Mouse (Mus musculus): ENCODE data around the gene Mical2.

Gene Mical2

DNA sequence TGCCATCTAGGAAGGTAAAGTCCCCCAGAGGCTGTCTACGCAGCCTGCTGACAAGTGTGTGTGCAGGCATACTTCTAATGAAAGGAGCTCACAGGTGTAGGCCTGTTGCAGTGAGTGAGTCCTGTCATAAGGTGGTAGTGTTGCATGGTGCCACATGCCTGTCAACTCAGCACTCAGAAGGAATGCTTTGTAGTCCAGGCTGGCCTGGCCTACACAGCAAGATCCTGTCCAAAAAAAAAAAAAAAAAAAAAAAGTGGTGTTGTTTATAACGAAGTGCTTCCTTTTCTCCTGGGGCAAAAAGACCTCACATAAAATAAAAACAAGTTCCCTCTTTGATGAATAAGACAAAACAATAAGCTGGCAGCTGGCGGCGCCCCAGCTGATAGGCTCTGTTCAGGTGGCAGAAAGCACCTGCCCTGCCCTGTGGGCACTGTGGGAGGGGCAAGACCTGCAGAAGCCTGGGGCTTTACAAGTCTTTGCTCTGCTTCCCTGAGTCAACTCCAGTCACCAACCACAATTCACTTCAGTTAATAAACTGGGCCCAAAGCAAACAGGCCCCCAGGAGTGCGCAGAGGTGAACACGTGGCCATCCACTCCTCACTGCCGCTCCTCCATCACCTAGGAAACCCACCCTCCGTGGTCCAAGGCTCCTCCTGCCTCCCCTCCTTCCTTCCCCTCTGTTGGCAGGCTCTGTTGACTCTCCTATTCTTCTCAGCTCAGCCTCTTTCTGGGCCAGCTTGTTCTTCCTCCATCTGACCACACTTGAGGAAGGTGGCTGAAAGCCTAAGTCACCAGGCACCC is 12.5 kb upstream of the Mical2 start:
- DNase-seq = peak; percentile 80

DNA sequence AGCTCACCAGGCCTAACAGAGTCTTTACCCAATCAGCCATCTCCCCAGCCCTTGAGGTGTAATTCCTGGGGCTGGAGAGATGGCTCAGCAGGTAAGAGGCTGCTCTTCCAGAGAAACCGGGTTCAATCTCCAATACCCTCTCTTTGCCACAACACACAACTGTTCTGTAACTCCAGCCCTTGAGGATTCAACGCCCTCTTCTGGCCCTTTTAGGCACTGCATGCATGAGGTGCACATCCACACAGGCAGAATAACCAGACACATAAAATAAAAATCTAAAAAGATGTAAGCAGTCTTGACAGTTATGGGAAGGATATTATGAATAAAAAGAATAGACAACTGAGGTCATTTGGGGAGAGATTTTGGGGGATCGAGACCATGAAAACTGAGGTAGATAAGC is 9.8 kb upstream of the Mical2 start:
- DNase-seq = no peak

DNA sequence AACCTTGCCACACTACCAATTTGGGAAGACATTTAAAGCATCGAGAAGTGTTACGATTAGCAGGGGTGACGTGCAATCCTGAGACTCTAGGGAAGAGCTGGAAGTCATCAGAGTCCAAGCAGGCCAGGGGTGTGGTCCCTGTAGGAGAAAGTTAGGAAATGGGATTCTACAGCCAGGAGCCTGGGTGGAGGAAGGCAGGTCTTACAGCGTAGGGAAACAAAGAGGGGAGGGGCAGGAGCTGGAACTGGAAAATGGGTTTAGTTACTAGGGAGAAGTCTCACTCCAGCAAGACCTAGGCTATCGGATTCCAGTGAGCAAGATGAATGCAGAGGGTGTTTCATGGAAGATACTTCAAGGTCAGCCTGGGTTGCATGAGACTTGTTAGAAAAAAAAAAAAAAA is 8.9 kb upstream of the Mical2 start:
- DNase-seq = peak; percentile 60

DNA sequence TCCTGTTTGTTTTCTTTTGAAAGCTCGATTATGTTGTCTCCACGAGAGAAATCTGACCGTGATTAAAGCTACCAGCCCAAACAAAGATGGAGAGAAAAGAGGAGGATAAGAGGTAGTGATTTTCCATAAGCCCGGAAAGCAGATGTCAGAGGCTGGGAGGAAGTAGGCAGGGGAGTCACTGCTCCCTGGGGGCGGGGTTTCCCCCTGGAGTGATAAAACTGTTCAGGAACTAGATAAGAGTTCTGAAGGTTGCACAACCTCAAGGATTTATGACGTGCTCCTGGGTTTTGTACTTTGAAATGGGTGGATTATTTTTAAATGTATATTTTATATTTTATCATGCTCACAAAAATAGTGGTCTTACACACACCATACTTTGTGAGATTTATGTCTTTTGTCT is 8.4 kb upstream of the Mical2 start:
- DNase-seq = peak; percentile 75

DNA sequence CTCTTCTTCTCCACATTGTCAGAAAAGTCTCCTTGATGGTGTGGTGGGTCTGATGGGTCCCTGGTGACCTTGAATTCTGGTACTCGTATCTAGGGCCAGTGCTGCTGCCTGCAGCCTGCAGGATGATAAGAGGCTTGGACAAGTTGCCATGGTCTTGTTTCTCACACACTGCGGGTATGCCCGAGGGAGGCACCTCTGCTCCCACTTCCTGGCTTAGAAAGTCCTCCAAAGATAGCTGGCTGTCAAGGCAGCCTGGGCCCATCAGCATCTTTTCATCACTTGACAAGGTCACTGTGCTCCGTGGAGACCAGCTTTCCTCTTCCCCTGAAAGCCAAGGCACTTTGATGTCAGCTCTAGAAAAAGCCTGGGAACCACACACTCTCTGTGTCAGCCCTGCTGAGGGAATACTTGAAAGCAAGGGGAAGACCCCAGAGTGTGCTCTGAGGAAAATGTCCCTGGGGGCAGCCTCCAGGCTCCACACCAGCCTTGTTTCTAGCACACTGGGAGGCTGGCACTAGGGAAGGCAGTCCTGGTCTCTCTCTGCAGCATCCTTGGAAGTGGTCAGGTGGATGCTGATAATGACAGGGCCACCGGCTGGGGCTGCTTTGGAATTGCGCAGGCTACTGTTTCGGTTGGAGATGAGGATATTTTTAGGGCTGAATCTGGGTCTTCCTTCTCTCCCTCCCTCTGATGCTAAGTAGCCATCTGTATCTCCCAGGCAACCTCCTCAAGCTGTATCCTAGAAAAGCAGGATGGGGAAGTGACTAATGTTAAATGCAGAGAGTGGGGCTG is 2.7 kb upstream of the Mical2 start:
- peak; percentile 38 for DNase-seq

DNA sequence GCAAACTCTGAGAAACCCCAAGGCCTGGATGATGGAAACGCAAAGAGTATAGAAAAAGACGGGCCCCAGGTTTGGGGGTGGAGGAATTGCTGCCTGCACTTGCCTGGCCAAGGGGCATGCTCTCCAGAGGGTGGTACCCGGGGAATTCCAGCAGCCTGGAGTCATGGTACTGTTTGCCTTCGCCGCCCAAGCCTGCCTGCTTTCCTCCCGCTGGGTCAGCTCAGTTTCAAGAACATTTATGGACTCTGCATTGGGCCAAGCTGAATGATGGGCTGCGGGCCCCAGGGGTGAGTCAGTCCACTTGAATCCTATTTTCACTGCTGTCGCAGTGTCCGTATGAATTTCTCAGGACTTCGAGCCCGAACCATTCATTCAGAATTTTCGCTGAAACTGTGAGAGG is 802 bp upstream of the Mical2 start:
- DNase-seq = no peak

DNA sequence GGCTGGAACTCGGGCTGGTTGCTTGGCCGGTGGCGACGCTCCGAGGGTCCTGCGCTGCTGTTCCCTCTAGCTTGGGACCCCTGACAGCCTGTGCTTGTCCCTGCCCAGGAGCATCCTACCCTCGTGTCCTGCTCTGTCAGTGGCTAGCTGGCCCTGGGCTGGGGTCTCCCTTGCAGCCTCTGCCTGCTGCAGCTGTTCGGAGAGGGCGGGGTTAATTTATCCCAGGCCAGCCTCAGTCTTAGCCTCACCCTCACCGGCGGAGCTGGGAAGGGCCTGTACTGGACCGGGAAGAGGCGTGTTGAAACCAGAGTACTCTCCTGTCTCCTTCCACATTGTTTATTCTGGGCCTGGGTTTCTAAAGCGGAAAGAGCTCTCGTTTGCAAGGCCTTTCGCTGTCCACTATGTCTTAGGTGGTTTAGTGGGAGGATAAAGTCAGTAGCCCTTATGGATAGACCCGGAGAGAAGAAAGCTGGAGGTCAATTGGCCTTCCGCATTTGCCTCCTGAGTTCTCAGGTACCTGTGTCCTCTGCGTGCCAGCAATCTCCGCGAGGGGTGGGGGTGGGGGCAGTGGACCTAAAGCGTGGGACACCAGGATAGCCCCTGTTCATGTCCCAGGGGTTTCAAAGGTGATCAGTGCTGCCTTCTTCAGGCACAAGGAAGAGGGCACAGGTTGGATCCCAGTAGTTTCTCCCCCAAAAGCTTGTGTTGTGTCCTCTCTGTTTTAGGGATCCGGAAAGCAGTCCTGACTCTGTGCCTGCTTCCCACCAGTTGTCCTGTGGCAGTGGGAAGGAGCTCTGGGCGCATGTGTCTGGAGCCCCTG is 1.0 kb downstream of the Mical2 start:
- DNase-seq = peak; percentile 77

DNA sequence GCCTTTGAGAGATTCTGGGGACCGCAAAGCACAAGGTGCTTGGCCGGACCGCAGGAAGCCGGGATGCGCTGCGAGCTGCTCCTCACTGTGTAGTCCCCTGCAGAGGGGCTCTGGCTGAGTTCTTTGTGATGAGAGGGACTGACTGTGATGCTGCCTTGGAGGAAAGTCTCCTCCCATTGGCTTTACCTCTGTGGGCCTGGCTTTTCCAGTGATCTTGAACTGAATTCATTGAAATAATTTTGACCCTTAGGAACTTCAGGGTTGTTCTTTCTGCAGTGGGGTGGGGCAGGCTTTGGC is 1.6 kb downstream of the Mical2 start:
- no peak for DNase-seq

DNA sequence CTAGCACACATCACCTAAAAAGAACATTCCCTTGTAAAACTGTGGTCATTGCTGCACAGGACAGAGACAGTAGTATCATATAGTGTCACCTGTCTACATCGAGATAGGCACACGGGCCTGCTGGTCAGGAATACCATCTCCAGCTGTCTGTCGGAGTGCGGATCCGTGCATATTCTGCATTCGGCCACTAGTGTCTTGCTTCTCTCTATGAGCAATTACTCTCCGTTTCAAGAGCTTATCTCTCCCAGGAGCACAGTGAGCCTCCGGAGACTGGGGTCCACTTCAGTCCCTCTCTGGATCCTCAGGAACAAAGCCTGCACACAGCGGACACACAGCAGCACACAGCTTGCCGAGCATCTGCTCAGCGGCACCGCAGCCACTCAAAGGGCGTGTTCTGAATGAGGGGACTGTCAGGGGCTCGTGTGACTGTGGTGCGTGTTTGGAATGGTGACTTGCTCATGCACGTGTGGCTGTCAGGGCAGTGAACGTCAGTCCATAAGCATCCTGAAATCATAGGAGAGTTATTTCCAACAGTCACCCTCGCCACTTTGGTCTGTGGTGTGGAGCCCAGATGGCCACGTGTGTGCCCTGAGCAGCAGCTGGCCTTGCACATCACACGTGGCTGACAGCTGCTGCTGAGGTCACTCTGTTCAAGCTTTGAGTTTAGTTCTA is 3.3 kb downstream of the Mical2 start:
- DNase-seq = peak; percentile 61

DNA sequence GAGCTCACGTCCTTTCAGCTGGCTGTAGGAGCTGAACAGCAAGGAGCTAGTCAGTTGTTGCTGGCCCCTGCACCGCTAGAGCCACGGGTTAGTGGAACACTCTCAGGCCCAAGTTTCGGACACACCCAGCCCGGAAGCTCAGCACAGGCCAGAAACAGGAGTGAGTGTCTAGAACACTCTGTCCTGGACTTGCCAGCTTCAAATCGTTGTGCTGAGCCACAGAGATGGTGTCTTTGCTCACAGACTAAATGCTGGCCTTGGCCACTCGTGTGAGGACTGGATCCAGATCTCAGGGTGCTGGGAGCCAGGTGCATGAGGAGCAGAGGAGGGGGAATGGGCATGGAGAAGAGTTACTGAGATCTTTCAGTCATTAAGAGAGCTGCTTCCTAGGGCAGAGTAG is 6.1 kb downstream of the Mical2 start:
- peak; percentile 57 for DNase-seq

DNA sequence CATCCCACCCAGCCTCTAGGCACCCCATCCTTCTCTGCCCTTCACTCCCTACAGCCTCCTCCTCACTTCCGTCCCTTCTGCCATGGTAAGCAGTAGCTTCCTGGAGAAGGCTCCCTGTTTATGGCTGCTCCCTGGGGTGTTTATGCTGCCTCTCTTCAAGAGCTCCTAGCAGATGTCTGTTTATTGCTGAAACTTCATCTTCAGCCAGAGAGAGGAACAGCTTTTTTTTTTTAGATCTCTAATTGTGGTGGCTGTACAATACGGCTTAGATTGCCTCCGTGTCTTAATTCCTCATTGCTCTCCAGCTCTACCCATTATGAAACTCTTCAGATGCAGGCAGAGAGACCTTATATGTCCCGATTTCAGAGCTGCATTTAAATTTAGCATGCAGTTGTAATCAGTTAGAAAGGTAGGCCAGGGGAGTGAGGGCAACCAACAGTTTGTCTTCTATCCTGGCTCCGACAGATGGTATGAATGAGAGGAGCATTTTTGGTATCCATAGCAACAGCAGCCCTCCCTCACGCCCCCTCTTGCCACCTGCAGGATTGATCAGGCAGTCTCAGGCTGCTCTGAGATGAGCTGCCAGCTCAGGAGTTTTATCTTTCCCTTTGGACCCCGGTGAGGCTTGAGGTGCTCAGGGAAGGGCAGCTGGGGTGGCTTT is 7.8 kb downstream of the Mical2 start:
- DNase-seq = peak; percentile 69

DNA sequence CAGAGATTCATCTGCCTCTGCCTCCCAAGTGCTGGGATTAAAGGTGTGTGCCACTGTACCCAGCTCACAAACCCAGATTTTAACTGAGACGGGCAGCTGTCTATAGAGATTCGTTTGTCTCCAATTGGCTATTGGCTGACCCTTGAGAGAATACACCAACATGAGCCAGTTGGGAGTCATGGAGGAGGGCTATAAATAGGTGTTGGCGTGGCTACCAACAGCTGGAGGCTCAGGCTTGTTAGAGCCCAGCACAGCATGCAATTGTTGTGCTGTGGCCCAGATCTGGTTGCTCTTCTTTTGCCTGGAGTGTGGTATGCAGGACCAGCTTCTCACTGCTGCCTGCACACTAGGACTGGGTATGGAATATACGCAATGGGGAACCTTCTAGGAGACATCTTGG is 8.8 kb downstream of the Mical2 start:
- DNase-seq = peak; percentile 12

DNA sequence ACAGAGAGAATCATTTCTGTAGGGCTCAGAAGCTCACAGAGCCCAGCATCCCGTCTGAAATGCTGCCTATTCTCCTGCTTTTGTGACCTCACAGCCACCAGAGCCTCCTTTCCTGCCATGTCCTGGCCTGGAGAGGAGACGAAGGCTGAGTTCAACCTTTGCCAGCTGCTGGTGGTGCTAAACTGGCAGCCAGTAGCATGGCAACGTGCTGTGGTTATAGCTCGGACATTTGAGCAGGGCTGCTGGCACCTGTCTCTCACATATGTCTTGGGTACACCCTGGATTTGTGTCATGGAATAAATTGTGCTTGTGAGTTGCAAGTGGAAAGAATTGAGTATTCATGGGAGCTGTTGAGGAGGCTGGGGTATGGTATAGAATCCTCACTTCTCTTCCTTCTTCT is 9.8 kb downstream of the Mical2 start:
- DNase-seq = no peak

DNA sequence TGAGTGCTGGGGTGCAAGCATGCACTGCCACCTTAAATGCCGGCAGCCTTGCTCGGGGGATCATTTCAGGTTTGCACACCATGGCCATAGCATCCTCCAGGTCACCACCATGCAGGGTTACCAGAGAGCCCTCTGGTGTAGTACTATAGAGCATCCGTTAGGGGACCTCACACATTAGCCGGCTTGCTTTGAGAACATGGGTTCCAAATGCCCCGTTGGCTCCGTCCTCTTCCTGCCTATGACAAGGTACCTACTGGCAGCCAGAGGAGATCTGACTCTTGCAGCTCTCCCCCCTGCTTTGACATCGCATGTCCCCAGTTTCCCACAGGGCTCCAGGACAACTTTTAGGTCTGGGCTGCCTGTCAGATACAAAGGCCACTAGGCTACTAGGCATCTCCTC is 11.6 kb downstream of the Mical2 start:
- DNase-seq = no peak

DNA sequence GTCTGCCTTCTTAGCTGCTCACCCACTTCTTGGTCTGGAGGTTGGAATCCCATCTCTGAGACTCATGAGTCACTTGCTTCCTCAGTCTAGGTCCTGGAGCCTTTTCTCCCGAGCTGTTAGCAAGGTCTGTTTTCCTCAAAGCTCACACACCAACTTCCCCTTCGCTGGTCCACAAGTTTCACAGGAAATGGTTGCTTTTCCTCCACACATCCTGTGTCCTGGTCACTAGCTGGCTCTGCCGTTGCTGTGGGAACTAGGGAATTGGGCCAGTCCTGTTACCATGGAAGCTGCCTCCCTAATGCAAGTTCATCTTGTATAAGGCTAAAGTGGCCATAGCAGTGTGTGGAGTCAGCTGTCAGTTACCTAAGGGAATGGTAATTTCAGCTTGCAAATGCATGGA is 12.2 kb downstream of the Mical2 start:
- peak; percentile 76 for DNase-seq

DNA sequence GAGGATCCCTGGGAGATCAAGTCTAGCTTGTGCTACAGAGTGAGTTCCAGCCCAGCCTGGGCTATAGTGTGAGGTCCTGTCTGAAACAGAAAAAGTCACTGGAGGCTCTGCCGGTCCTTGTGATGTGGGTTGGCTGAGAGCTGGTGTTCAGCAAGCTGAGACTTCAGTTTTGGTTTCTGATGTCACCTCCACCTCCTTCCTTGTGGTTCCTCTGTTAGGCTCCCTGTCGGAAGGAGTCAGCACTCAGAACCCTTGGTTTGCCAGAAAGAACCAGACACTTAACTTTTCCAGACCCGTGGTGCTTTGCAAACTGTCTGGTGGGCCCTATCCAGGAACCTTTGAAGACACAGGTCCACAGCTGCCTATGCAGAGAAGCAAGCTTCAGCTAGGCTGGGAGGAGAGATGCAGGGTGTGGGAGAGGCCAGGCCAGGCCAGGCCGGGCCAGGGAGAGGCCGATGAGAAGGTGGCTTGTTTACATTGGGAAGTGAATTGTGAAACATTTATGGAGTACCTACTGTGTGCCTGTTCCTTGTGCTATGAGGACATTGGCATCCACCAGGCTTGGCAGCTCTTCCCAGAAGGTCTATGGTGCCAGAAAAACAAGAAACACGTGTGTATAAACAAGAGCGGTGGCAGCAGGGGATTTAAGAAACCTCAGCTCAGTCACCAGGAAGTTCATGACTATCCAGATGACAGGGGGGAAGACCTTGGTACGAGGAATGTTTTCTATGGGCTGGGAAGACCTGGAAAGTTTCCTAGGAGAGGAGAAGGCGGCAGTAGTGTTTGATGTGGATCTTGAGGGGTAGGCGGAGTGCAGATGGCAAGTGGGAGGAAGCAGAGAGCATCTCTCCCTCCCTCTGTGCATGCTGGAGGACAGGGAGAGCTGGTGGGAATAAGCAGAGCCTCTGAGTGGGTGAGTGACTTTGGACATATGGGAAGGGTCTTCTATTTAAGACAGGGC is 13.4 kb downstream of the Mical2 start:
- peak; percentile 82 for DNase-seq

DNA sequence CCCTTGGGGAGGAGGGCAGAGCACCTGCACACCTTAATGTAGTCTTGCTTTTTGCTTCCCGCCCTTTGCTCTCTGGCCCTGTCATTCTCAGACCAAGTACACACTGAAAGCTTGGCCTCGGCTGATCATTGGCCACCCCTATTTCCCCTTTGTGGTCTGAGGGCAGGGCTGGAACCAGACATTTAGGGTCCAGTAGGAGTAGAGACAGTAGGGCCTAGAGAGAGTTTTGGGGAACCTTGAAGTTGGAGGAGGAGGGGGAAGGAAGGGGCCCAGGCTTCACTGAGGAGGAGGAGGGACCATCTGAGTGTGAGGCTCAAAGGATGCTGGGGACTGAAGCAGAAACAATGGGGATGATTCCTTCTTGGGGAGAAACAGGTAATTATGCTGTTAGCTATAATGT is 15.1 kb downstream of the Mical2 start:
- no peak for DNase-seq

DNA sequence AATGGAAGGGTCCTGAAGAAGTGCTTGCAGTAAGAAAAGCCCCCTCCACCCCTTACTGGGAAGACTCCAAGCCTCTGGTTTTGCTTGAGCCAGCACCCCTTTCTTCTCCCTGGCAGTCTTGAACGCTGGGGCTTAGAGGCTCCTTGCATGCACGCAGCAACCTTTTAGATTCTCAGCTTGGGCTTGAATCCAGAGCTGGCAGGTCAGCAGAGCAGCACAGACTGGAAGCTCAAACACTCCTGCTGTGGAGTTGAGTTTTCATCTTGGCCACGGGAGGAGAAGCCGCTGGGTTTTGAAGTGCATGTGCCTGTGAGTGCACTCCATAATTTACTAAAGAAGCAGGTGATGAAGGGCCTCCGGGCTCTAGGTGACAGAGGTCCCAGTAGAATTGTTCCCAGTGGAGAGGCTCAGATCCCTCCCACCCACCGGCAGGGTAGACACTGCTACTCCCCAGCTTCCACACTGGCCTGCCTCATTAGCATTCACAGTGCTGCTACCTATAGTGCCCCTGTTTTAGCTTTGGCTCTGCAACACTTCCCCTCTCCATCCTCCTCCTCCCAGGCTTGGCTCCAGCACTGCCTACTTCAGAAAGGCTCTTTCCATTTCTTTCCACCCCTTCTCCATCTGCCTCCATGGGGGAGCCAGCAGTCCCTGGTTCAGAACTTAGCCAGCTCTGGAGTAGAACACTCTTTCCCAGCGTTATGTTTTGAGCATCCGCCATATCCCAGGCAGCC is 15.7 kb downstream of the Mical2 start:
- DNase-seq = no peak

DNA sequence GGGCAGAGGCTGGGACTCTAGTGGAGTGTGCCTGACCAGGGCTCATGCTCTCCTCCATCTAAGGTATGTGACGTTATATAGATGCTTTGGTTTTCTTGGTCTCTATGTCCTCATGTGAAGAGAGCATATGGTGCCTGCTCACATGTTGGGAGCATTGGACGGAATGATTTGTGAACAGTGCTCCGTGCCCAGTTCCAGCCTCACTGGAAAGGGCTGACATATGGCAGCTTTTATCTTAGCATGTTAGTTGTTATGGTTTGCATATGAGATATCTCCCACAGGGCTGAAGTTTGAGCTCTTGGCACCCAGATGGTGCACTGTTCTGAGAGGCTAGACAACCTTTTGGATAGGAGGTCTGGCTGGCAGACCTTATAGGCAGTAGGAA is 16.3 kb downstream of the Mical2 start:
- no peak for DNase-seq

DNA sequence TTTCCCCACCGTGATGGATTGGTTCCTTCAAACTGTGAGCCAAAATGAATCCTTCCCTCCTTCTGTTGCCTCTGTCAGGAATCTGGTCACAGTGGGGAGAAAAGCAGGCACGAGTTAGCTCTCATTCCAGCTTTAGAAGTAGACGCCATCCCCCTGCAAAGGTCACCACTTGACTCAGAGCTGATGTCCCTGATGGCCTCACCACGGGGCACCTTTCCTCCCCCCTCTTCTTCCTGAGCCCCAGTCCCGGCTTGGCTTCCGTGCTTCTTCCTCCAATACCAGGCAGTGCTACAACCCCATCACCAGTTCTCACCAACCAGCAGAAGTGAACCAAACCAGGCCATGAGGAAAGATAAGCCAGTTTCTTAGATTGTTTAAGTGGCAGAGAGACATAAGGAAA is 16.9 kb downstream of the Mical2 start:
- DNase-seq = no peak

DNA sequence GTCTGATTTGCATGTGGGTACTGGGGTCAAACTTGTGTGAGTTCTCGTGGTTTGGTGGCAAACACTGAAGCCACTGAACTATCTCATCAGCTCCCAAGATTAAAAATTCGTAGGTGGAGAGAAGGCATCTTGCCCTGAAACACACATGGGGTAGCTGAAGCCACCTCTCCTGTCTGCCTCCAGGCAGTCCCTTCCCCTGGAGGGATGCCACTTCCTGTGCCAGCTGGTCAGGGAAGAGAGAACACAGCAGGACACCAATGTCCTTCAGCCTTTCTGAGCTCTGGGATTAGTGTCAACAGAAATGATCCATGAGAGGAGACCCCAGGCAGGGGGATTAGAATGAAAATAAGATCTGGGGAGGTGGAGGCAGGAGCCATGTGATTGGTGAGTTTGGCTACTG is 18.4 kb downstream of the Mical2 start:
- DNase-seq = no peak
